Comparison of ENCODE assay signal across 13 mouse cellular contexts in the genomic region with DNA sequence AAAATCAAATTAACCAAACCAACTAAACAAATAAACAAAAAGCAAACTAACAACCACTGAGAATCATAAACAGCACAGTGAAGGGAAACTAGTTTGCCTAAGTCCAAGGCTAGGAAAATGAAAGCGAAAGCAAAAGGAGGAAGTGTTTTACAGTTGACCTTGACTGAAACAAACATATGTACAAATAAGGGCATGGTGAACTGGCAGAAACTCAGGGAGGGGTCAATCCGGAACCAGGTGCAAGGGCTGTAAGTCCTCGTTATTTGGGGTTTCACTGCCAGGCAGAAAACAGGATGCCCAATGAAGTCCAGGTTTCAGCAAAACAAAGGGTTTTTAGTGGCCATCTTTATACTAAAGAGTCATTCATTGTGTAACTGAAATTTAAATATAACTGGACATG. TPM values are rescaled to one million over a fixed set of nuclear protein-coding genes. Genes with fewer than 3 reads are reported as not detected.
DNase-seq lines count a peak whose midpoint lies in the region; ATAC-seq and TF ChIP-seq lines count a peak whose summit lies in the region.
"Had no signal": no experiment of that assay in that cellular context is flagged by ENCODE, and none has a peak within 500 bp of the region (broad histone marks: within the 10 kb centered on the region; RNA-seq: fewer than 3 reads in every experiment).

No protein-coding gene starts in this region.

- no peak for TF ChIP-seq EP300 in MEL (IDR thresholded peaks at IDR 0.05; ENCODE audit: low read depth in 1 of 2, low read length in 2 of 2)

- 90% methylated on average over 3 of the region's 3 CpGs for WGBS in hindbrain, embryonic 11.5 days
- 85% methylated on average over 3 of the region's 3 CpGs for WGBS in kidney, embryonic 15.5 days

- H3K27ac ChIP-seq in MEL (ENCODE audit: control insufficient read depth, low read depth, low read length), result no peak overlapping the region
- H3K27ac ChIP-seq in hindbrain, embryonic 11.5 days (ENCODE audit: low read depth, low read length), result no peak overlapping the region
- no peak overlapping the region for H3K27ac ChIP-seq in kidney, embryonic 15.5 days
- H3K27ac ChIP-seq: kidney, postnatal 0 days; neural tube, embryonic 13.5 days had no signal

- peak; percentile 53 for DNase-seq in lung, postnatal 25 days (ENCODE audit: low spot score)
- DNase-seq in lung, postnatal 4 days, result no peak
- DNase-seq in MEL (ENCODE audit: low read depth, low spot score), result peak; percentile 28
- peak; percentile 78 for DNase-seq in splenic B cell, adult 2 months (ENCODE audit: low read depth, low spot score)
- DNase-seq in hindbrain, embryonic 11.5 days (ENCODE audit: low spot score), result no peak
- DNase-seq: adrenal gland, adult 8-10 months; cerebellum, adult 11 months; right cerebral cortex, postnatal 25 days; thymus, postnatal 14 days had no signal

- H3K36me3 ChIP-seq in MEL (ENCODE audit: control insufficient read depth in 1 of 2, insufficient read depth in 2 of 2, low read length in 2 of 2), result no peaks in the 10 kb centered on the region
- H3K36me3 ChIP-seq in splenic B cell, adult 2 months (ENCODE audit: control insufficient read depth, insufficient read depth, low read length, poor library complexity, severe bottlenecking), result no peaks in the 10 kb centered on the region
- no peaks in the 10 kb centered on the region for H3K36me3 ChIP-seq in hindbrain, embryonic 11.5 days (ENCODE audit: control insufficient read depth, insufficient read depth, low read length)
- H3K36me3 ChIP-seq in kidney, embryonic 15.5 days, result no peaks in the 10 kb centered on the region
- H3K36me3 ChIP-seq: neural tube, embryonic 13.5 days had no signal

- H3K79me2 ChIP-seq in MEL (ENCODE audit: control insufficient read depth, insufficient read depth, low read length, poor library complexity), result no peaks in the 10 kb centered on the region

- peak; percentile 64 for ATAC-seq in inflammation-experienced regulatory T-cells, adult 6 months
- ATAC-seq in hindbrain, embryonic 11.5 days (ENCODE audit: low FRiP score), result no peak
- ATAC-seq in kidney, embryonic 15.5 days (replicated peaks; ENCODE audit: low FRiP score), result no peak

- no peaks in the 10 kb centered on the region for H3K9me3 ChIP-seq in MEL (replicated peaks; ENCODE audit: insufficient read depth, low read length)
- H3K9me3 ChIP-seq in hindbrain, embryonic 11.5 days (ENCODE audit: control insufficient read depth, low read length), result no peaks in the 10 kb centered on the region
- H3K9me3 ChIP-seq in kidney, embryonic 15.5 days (replicated peaks), result no peaks in the 10 kb centered on the region
- H3K9me3 ChIP-seq: neural tube, embryonic 13.5 days had no signal

- H3K4me2 ChIP-seq in hindbrain, embryonic 11.5 days (replicated peaks; ENCODE audit: low read depth, low read length), result no peak overlapping the region
- H3K4me2 ChIP-seq in kidney, embryonic 15.5 days, result no peak overlapping the region
- H3K4me2 ChIP-seq: neural tube, embryonic 13.5 days had no signal

- no peaks in the 10 kb centered on the region for H3K4me1 ChIP-seq in MEL (ENCODE audit: control insufficient read depth in 1 of 2, insufficient read depth in 2 of 2, low read length in 2 of 2)
- H3K4me1 ChIP-seq in hindbrain, embryonic 11.5 days (replicated peaks; ENCODE audit: control insufficient read depth, insufficient read depth, low read length), result no peaks in the 10 kb centered on the region
- H3K4me1 ChIP-seq in kidney, embryonic 15.5 days, result no peaks in the 10 kb centered on the region

- TF ChIP-seq RAD21 in MEL (IDR thresholded peaks at IDR 0.05; ENCODE audit: low read depth, low read length), result no peak

- TF ChIP-seq POLR2A in MEL (IDR thresholded peaks at IDR 0.05; ENCODE audit: control insufficient read depth in 1 of 2, insufficient read depth in 1 of 2, low read depth in 1 of 2, low read length in 2 of 2, poor library complexity in 1 of 2), result no peak

- H3K9ac ChIP-seq in MEL (ENCODE audit: control insufficient read depth, low read depth, low read length, poor library complexity, severe bottlenecking), result no peak overlapping the region
- no peak overlapping the region for H3K9ac ChIP-seq in hindbrain, embryonic 11.5 days (ENCODE audit: low read depth, low read length)
- H3K9ac ChIP-seq in kidney, embryonic 15.5 days, result no peak overlapping the region
- H3K9ac ChIP-seq: neural tube, embryonic 13.5 days had no signal

- no peak overlapping the region for H3K4me3 ChIP-seq in MEL (ENCODE audit: control insufficient read depth in 1 of 2, insufficient read depth in 1 of 2, low read depth in 2 of 2, low read length in 2 of 2)
- H3K4me3 ChIP-seq in hindbrain, embryonic 11.5 days (ENCODE audit: low read depth, low read length), result no peak overlapping the region
- H3K4me3 ChIP-seq in kidney, embryonic 15.5 days (replicated peaks), result no peak overlapping the region
- H3K4me3 ChIP-seq: neural tube, embryonic 13.5 days had no signal

- TF ChIP-seq CTCF in MEL (IDR thresholded peaks at IDR 0.05 in 2 of 3, conservative IDR thresholded peaks at IDR 0.05 in 1 of 3; ENCODE audit: control insufficient read depth in 1 of 3, insufficient read depth in 1 of 3, low read depth in 2 of 3, low read length in 3 of 3, poor library complexity in 1 of 3, severe bottlenecking in 1 of 3), result no peak

- H3K27me3 ChIP-seq in MEL (ENCODE audit: control insufficient read depth in 1 of 2, insufficient read depth in 2 of 2, low read length in 2 of 2), result no peaks in the 10 kb centered on the region
- H3K27me3 ChIP-seq in splenic B cell, adult 2 months (ENCODE audit: control insufficient read depth, insufficient read depth, low read length, poor library complexity, severe bottlenecking), result no peaks in the 10 kb centered on the region
- H3K27me3 ChIP-seq in hindbrain, embryonic 11.5 days (ENCODE audit: control insufficient read depth, insufficient read depth, low read length), result no peaks in the 10 kb centered on the region
- no peaks in the 10 kb centered on the region for H3K27me3 ChIP-seq in kidney, embryonic 15.5 days
- H3K27me3 ChIP-seq: neural tube, embryonic 13.5 days had no signal

TF ChIP-seq in MEL, 35 proteins besides CTCF, POLR2A, EP300 and RAD21:
- no peak for TF ChIP-seq ZMIZ1 (IDR thresholded peaks at IDR 0.05; ENCODE audit: low read depth, low read length)
- TF ChIP-seq ETS1 (IDR thresholded peaks at IDR 0.05; ENCODE audit: low read depth, low read length), result 0 out of 2 replicates have a peak, but pooled peaks have one; percentile 46

RNA-seq across cellular contexts. Expression of a gene that starts 45.2 kb away (rescaled TPM):
- total RNA-seq in MEL (2012; rRNA removed), result 99.4 and 102 TPM in 2 replicates
- polyA plus RNA-seq in MEL (2012; ENCODE audit: insufficient read depth in 1 of 2, insufficient read length in 2 of 2, low read depth in 1 of 2, low replicate concordance in 2 of 2, missing spikeins in 1 of 2), result 10 to 100 TPM in 1 of 2 experiments, not detected in 1; 99.2 TPM
- polyA plus RNA-seq in inflammation-experienced regulatory T-cells, adult 6 months (2017; shearing (Covaris generic)), result 100 to 1,000 TPM; 167 to 333 (median 215) TPM
- 1,238 and 1,304 TPM in 2 replicates for polyA plus RNA-seq in hindbrain, embryonic 11.5 days (2014; fragmentation: Nextera tagmentation; extraction: Ambion mirVana)
- 741 and 774 TPM in 2 replicates for polyA plus RNA-seq in kidney, embryonic 15.5 days (2015; fragmentation: Nextera tagmentation; extraction: Ambion mirVana)

Comparison
In these comparisons a context has a peak if more than half of its experiments do, and no peak if none do; other contexts are left out.
1. DNase-seq: peak in lung, postnatal 25 days (single experiment), MEL (single experiment) and splenic B cell, adult 2 months (single experiment); none in lung, postnatal 4 days (0 of 2) and hindbrain, embryonic 11.5 days (single experiment).